Comparison of ENCODE assay signal across 8 mouse cellular contexts in the genomic region with DNA sequence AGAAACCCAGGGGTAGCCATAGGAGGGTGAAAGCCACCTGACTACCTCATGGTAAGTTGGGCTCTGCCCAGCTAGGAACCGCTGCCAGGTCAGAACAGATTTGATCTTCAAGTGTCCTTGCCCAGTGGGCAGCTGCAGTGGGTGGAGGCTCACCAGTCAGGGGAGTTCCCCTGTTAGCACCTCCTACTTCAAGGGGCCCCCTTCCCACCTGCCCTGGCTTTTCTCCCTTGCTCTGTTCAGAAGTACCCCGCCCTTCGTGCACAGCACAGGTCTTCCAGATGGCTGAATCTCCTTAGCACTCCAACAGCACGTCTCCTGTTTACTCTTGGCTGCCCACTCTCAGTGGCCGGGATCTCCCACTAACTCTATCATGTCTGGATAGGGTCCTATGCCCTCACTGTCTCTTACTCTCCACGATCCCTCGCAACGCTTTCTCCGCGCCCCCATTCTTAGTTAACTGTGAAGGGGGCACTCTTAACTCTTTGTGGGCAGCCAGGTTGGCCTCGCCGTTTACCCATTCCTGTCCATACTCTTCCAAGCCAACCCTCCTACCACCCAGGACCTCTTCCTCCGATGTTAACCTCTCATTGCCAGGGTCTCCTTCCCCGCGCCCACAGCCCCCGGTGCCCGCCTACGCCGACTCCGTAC. TPM values are rescaled to one million over a fixed set of nuclear protein-coding genes. Genes with fewer than 3 reads are reported as not detected.
A peak's percentile ranks its signal among the peaks of the same experiment; 100 is the strongest.
DNase-seq lines count a peak whose midpoint lies in the region; ATAC-seq lines count a peak whose summit lies in the region.

No protein-coding gene starts in this region.

- H3K9me3 ChIP-seq in embryonic facial prominence, embryonic 14.5 days (ENCODE audit: control insufficient read depth, low read length) = no peaks in the 10 kb centered on the region
- H3K9me3 ChIP-seq in heart, embryonic 10.5 days = no peaks in the 10 kb centered on the region
- H3K9me3 ChIP-seq in liver, embryonic 16.5 days (replicated peaks; ENCODE audit: control insufficient read depth, low read length) = no peaks in the 10 kb centered on the region
- H3K9me3 ChIP-seq in neural tube, embryonic 11.5 days (ENCODE audit: control insufficient read depth, low read length) = no peaks in the 10 kb centered on the region

- peak overlapping the region; percentile 75 for H3K4me2 ChIP-seq in embryonic facial prominence, embryonic 14.5 days (ENCODE audit: low read depth, low read length)
- peak overlapping the region; percentile 96 for H3K4me2 ChIP-seq in liver, embryonic 16.5 days (ENCODE audit: low read depth, low read length)
- H3K4me2 ChIP-seq in neural tube, embryonic 11.5 days (ENCODE audit: low read depth) = peak overlapping the region; percentile 95

- H3K4me1 ChIP-seq in embryonic facial prominence, embryonic 14.5 days (ENCODE audit: control insufficient read depth, insufficient read depth, low read length) = 0 out of 2 replicates have a peak, but pooled peaks cover 5% of the 10 kb centered on the region
- H3K4me1 ChIP-seq in heart, embryonic 10.5 days = peaks cover 25% of the 10 kb centered on the region
- H3K4me1 ChIP-seq in liver, embryonic 16.5 days (ENCODE audit: control insufficient read depth, low read depth, low read length) = peaks cover 23% of the 10 kb centered on the region
- peaks cover 6% of the 10 kb centered on the region for H3K4me1 ChIP-seq in neural tube, embryonic 11.5 days (ENCODE audit: control insufficient read depth, insufficient read depth, low read length)

- peaks cover 32% of the 10 kb centered on the region for H3K36me3 ChIP-seq in embryonic facial prominence, embryonic 14.5 days (ENCODE audit: control insufficient read depth, insufficient read depth, low read length)
- peaks cover 36% of the 10 kb centered on the region for H3K36me3 ChIP-seq in heart, embryonic 10.5 days
- H3K36me3 ChIP-seq in liver, embryonic 16.5 days (ENCODE audit: control insufficient read depth, insufficient read depth) = no peaks in the 10 kb centered on the region
- no peaks in the 10 kb centered on the region for H3K36me3 ChIP-seq in neural tube, embryonic 11.5 days (ENCODE audit: control insufficient read depth, insufficient read depth, low read length)

- peak; percentile 37 to 42 for DNase-seq in urinary bladder, adult 18-20 months (ENCODE audit: low spot score in 2 of 2)
- no peak for DNase-seq in urinary bladder, postnatal 25 days (ENCODE audit: low spot score)
- DNase-seq in embryonic facial prominence, embryonic 14.5 days (ENCODE audit: low spot score) = peak; percentile 69
- no peak for DNase-seq in heart, embryonic 10.5 days (ENCODE audit: low spot score)
- peak; percentile 98 for DNase-seq in kidney, adult 9 months
- no peak for DNase-seq in neural tube, embryonic 11.5 days (ENCODE audit: low spot score)
- peak; percentile 24 to 41 for DNase-seq in thymus, adult 18-20 months

- H3K27ac ChIP-seq in embryonic facial prominence, embryonic 14.5 days (replicated peaks; ENCODE audit: low read depth, low read length) = peak overlapping the region; percentile 76
- H3K27ac ChIP-seq in heart, embryonic 10.5 days = peak overlapping the region; percentile 89
- peak overlapping the region; percentile 64 for H3K27ac ChIP-seq in liver, embryonic 16.5 days (ENCODE audit: low read length)
- no peak overlapping the region for H3K27ac ChIP-seq in neural tube, embryonic 11.5 days (ENCODE audit: low read depth, low read length)

- H3K27me3 ChIP-seq in embryonic facial prominence, embryonic 14.5 days (replicated peaks; ENCODE audit: control insufficient read depth, insufficient read depth, low read length) = no peaks in the 10 kb centered on the region
- H3K27me3 ChIP-seq in heart, embryonic 10.5 days (ENCODE audit: insufficient read depth, poor library complexity, severe bottlenecking) = peaks cover 22% of the 10 kb centered on the region
- no peaks in the 10 kb centered on the region for H3K27me3 ChIP-seq in liver, embryonic 16.5 days (ENCODE audit: control insufficient read depth, insufficient read depth, low read depth, low read length)
- no peaks in the 10 kb centered on the region for H3K27me3 ChIP-seq in neural tube, embryonic 11.5 days (ENCODE audit: control insufficient read depth, insufficient read depth, low read length)

- H3K4me3 ChIP-seq in embryonic facial prominence, embryonic 14.5 days (ENCODE audit: low read depth, low read length) = peak overlapping the region; percentile 87
- peak overlapping the region; percentile 81 for H3K4me3 ChIP-seq in heart, embryonic 10.5 days
- peak overlapping the region; percentile 78 for H3K4me3 ChIP-seq in liver, embryonic 16.5 days (ENCODE audit: low read depth, low read length)
- peak overlapping the region; percentile 68 for H3K4me3 ChIP-seq in neural tube, embryonic 11.5 days (ENCODE audit: low read depth, low read length)

- peak overlapping the region; percentile 82 for H3K9ac ChIP-seq in embryonic facial prominence, embryonic 14.5 days (ENCODE audit: low read depth, low read length)
- H3K9ac ChIP-seq in liver, embryonic 16.5 days (ENCODE audit: low read depth, low read length) = peak overlapping the region; percentile 81
- H3K9ac ChIP-seq in neural tube, embryonic 11.5 days (ENCODE audit: low read length) = peak overlapping the region; percentile 69

- ATAC-seq in embryonic facial prominence, embryonic 14.5 days (ENCODE audit: low read depth) = peak; percentile 15
- ATAC-seq in liver, embryonic 16.5 days (ENCODE audit: low read depth) = peak; percentile 5; the same call in 1 of the 2 replicates
- 0 out of 2 replicates have a peak, but pooled peaks have one; percentile 6 for ATAC-seq in neural tube, embryonic 11.5 days (ENCODE audit: insufficient read depth, low FRiP score, low TSS enrichment)

- WGBS in embryonic facial prominence, embryonic 14.5 days = 1% methylated on average over 20 of the region's 20 CpGs
- 2% methylated on average over 20 of the region's 20 CpGs for WGBS in heart, embryonic 10.5 days
- WGBS in liver, embryonic 16.5 days (ENCODE audit: insufficient replicate concordance) = 2% methylated on average over 20 of the region's 20 CpGs
- WGBS in neural tube, embryonic 11.5 days = 1% methylated on average over 20 of the region's 20 CpGs

RNA-seq across cellular contexts. Expression of a gene that starts 0.5 kb away (rescaled TPM):
- polyA plus RNA-seq in embryonic facial prominence, embryonic 14.5 days (2014; fragmentation: Nextera tagmentation; extraction: Ambion mirVana) = 37.8 and 41.6 TPM in 2 replicates
- polyA plus RNA-seq in heart, embryonic 10.5 days (2016; fragmentation: Nextera tagmentation; extraction: Ambion mirVana) = 27.4 and 41.1 TPM in 2 replicates
- polyA plus RNA-seq in liver, embryonic 16.5 days (2015; fragmentation: Nextera tagmentation; extraction: Ambion mirVana) = 10.7 and 13.9 TPM in 2 replicates
- 16.2 and 17.9 TPM in 2 replicates for polyA plus RNA-seq in neural tube, embryonic 11.5 days (2014; fragmentation: Nextera tagmentation; extraction: Ambion mirVana)

RNA-seq across cellular contexts. Expression of a gene that starts 30.9 kb away (rescaled TPM):
- 21.9 and 29.0 TPM in 2 replicates for polyA plus RNA-seq in embryonic facial prominence, embryonic 14.5 days (2014; fragmentation: Nextera tagmentation; extraction: Ambion mirVana)
- 15.1 and 18.8 TPM in 2 replicates for polyA plus RNA-seq in heart, embryonic 10.5 days (2016; fragmentation: Nextera tagmentation; extraction: Ambion mirVana)
- 27.2 and 34.7 TPM in 2 replicates for polyA plus RNA-seq in liver, embryonic 16.5 days (2015; fragmentation: Nextera tagmentation; extraction: Ambion mirVana)
- 53.1 and 56.2 TPM in 2 replicates for polyA plus RNA-seq in neural tube, embryonic 11.5 days (2014; fragmentation: Nextera tagmentation; extraction: Ambion mirVana)

RNA-seq across cellular contexts. Expression of a gene that starts 36.0 kb away (rescaled TPM):
- polyA plus RNA-seq in embryonic facial prominence, embryonic 14.5 days (2014; fragmentation: Nextera tagmentation; extraction: Ambion mirVana) = 8.3 and 9.4 TPM in 2 replicates
- 11.5 and 13.8 TPM in 2 replicates for polyA plus RNA-seq in heart, embryonic 10.5 days (2016; fragmentation: Nextera tagmentation; extraction: Ambion mirVana)
- 1.7 and 2.2 TPM in 2 replicates for polyA plus RNA-seq in liver, embryonic 16.5 days (2015; fragmentation: Nextera tagmentation; extraction: Ambion mirVana)
- polyA plus RNA-seq in neural tube, embryonic 11.5 days (2014; fragmentation: Nextera tagmentation; extraction: Ambion mirVana) = 4.9 and 5.2 TPM in 2 replicates

RNA-seq across cellular contexts. Expression of a gene that starts 49.8 kb away (rescaled TPM):
- 16.0 and 16.1 TPM in 2 replicates for polyA plus RNA-seq in embryonic facial prominence, embryonic 14.5 days (2014; fragmentation: Nextera tagmentation; extraction: Ambion mirVana)
- 8.5 and 12.5 TPM in 2 replicates for polyA plus RNA-seq in heart, embryonic 10.5 days (2016; fragmentation: Nextera tagmentation; extraction: Ambion mirVana)
- 7.1 and 7.6 TPM in 2 replicates for polyA plus RNA-seq in liver, embryonic 16.5 days (2015; fragmentation: Nextera tagmentation; extraction: Ambion mirVana)
- 15.3 and 17.0 TPM in 2 replicates for polyA plus RNA-seq in neural tube, embryonic 11.5 days (2014; fragmentation: Nextera tagmentation; extraction: Ambion mirVana)

Comparison
In these comparisons a context has a peak if more than half of its experiments do, and no peak if none do; other contexts are left out.
1. DNase-seq: peak in urinary bladder, adult 18-20 months (2 of 2), embryonic facial prominence, embryonic 14.5 days (single experiment), kidney, adult 9 months (single experiment) and thymus, adult 18-20 months (2 of 2); none in urinary bladder, postnatal 25 days (single experiment), heart, embryonic 10.5 days (single experiment) and neural tube, embryonic 11.5 days (single experiment).
2. Peak in every context shown above with its lines, with median percentiles within 50 percentile points of each other: ATAC-seq, H3K4me2 ChIP-seq, H3K4me3 ChIP-seq and H3K9ac ChIP-seq.